Mouse (Mus musculus) bone marrow macrophage, adult 2 months (primary cell): ENCODE measurements around the gene Eri3.

Experiments used
- CTCF ChIP-seq: IDR thresholded peaks from 2 replicates; pipeline ENCODE4 v1.5.1; 2012; ENCODE audit warnings: low read depth, mild to moderate bottlenecking, low read length, moderate library complexity
- POLR2A ChIP-seq: IDR thresholded peaks from 2 replicates; pipeline ENCODE4 v1.6.1; 2012; ENCODE audit warnings: mild to moderate bottlenecking, low read depth, low read length, borderline replicate concordance

GRCm38 (mm10) chr4:117713303-117714098, 163.3 kb downstream of the Eri3 start:
- no peak for TF ChIP-seq CTCF
- TF ChIP-seq POLR2A, result no peak
